Mouse (Mus musculus): Measurements from ENCODE around the gene Rffl.

GRCm38 (mm10) chr11:82861558-82861957, 9.5 kb downstream of the Rffl start:
- TF ChIP-seq CTCF (conservative IDR thresholded peaks at IDR 0.05; ENCODE audit: insufficient read depth, insufficient read length, low read depth, low read length) (no peak), POLR2A (IDR thresholded peaks at IDR 0.05; ENCODE audit: low read depth, low read length) (no peak)

Data from kidney, adult 2 months (tissue).